ENCODE assay signal across 12 mouse cellular contexts in genomic region chr8:48704485-48704884, GRCm38 (mm10).
DNase-seq lines count a peak whose midpoint lies in the region; ATAC-seq and TF ChIP-seq lines count a peak whose summit lies in the region.
"Had no signal": no experiment of that assay in that cellular context is flagged by ENCODE, and none has a peak within 500 bp of the region (broad histone marks: within the 10 kb centered on the region; RNA-seq: fewer than 3 reads in every experiment).

No protein-coding gene starts in this region.

- H3K4me2 ChIP-seq in intestine, embryonic 16.5 days (ENCODE audit: low read depth, low read length), result no peak overlapping the region
- H3K4me2 ChIP-seq in limb, embryonic 14.5 days (replicated peaks; ENCODE audit: low read depth, low read length, severe bottlenecking), result no peak overlapping the region
- no peak overlapping the region for H3K4me2 ChIP-seq in midbrain, embryonic 16.5 days (ENCODE audit: low read length)

- 0 out of 2 replicates have a peak, but pooled peaks cover 3% of the 10 kb centered on the region for H3K4me1 ChIP-seq in intestine, embryonic 16.5 days (ENCODE audit: control insufficient read depth, insufficient read depth, low read length)
- 0 out of 2 replicates have a peak, but pooled peaks cover 6% of the 10 kb centered on the region for H3K4me1 ChIP-seq in limb, embryonic 14.5 days (ENCODE audit: control insufficient read depth, insufficient read depth, low read length)
- 0 out of 2 replicates have a peak, but pooled peaks cover 5% of the 10 kb centered on the region for H3K4me1 ChIP-seq in midbrain, embryonic 16.5 days (ENCODE audit: control insufficient read depth, insufficient read depth, low read length)

- WGBS in intestine, embryonic 16.5 days, result 60% methylated on average over 6 of the region's 6 CpGs
- 50% methylated on average over 6 of the region's 6 CpGs for WGBS in limb, embryonic 14.5 days
- 90% methylated on average over 6 of the region's 6 CpGs for WGBS in midbrain, embryonic 16.5 days

- H3K9ac ChIP-seq in intestine, embryonic 16.5 days (ENCODE audit: low read depth, low read length), result no peak overlapping the region
- no peak overlapping the region for H3K9ac ChIP-seq in limb, embryonic 14.5 days (ENCODE audit: low read depth, low read length, severe bottlenecking)
- no peak overlapping the region for H3K9ac ChIP-seq in midbrain, embryonic 16.5 days (ENCODE audit: low read depth, low read length)
- H3K9ac ChIP-seq: liver, postnatal 0 days had no signal

- ATAC-seq in intestine, embryonic 16.5 days, result peak; percentile 64
- peak; percentile 42; the same call in 1 of the 2 replicates for ATAC-seq in limb, embryonic 14.5 days (ENCODE audit: low FRiP score, low read depth)
- no peak for ATAC-seq in midbrain, embryonic 16.5 days
- ATAC-seq: forebrain, embryonic 16.5 days; liver, postnatal 0 days had no signal

- no peaks in the 10 kb centered on the region for H3K36me3 ChIP-seq in intestine, embryonic 16.5 days (ENCODE audit: control insufficient read depth, insufficient read depth, low read length)
- no peaks in the 10 kb centered on the region for H3K36me3 ChIP-seq in limb, embryonic 14.5 days (ENCODE audit: control insufficient read depth, insufficient read depth, low read length)
- no peaks in the 10 kb centered on the region for H3K36me3 ChIP-seq in midbrain, embryonic 16.5 days (ENCODE audit: control insufficient read depth, insufficient read depth, low read length)

- no peaks in the 10 kb centered on the region for H3K27me3 ChIP-seq in intestine, embryonic 16.5 days (replicated peaks; ENCODE audit: control insufficient read depth, insufficient read depth, low read length)
- H3K27me3 ChIP-seq in limb, embryonic 14.5 days (ENCODE audit: control insufficient read depth, insufficient read depth, low read length), result no peaks in the 10 kb centered on the region
- no peaks in the 10 kb centered on the region for H3K27me3 ChIP-seq in midbrain, embryonic 16.5 days (ENCODE audit: control insufficient read depth, insufficient read depth, low read depth, low read length)

- no peaks in the 10 kb centered on the region; the same call in 1 of the 2 replicates for H3K9me3 ChIP-seq in intestine, embryonic 16.5 days (ENCODE audit: control insufficient read depth, low read length)
- H3K9me3 ChIP-seq in limb, embryonic 14.5 days (ENCODE audit: control insufficient read depth, low read length), result no peaks in the 10 kb centered on the region
- no peaks in the 10 kb centered on the region; the same call in 1 of the 2 replicates for H3K9me3 ChIP-seq in midbrain, embryonic 16.5 days (replicated peaks; ENCODE audit: control insufficient read depth, low read length, poor library complexity, severe bottlenecking)

- no peak overlapping the region for H3K27ac ChIP-seq in intestine, embryonic 16.5 days (ENCODE audit: low read length)
- no peak overlapping the region for H3K27ac ChIP-seq in limb, embryonic 14.5 days (replicated peaks; ENCODE audit: low read depth, low read length)
- no peak overlapping the region for H3K27ac ChIP-seq in midbrain, embryonic 16.5 days (ENCODE audit: low read length)

- H3K4me3 ChIP-seq in intestine, embryonic 16.5 days (ENCODE audit: low read length), result no peak overlapping the region
- no peak overlapping the region for H3K4me3 ChIP-seq in limb, embryonic 14.5 days (replicated peaks; ENCODE audit: low read length)
- no peak overlapping the region for H3K4me3 ChIP-seq in midbrain, embryonic 16.5 days (ENCODE audit: low read depth, low read length)

- no peak for TF ChIP-seq POLR2A in limb, embryonic 14.5 days (IDR thresholded peaks at IDR 0.05; ENCODE audit: borderline replicate concordance, extremely low read depth, insufficient read depth, insufficient read length)

- DNase-seq in ovary, postnatal 14 days (ENCODE audit: low spot score), result peak; percentile 4
- no peak for DNase-seq in ovary, adult 18-20 months (ENCODE audit: low spot score)
- peak; percentile 18 for DNase-seq in limb, embryonic 14.5 days (ENCODE audit: low spot score)
- DNase-seq in layer of hippocampus, postnatal 36 days, result no peak
- no peak for DNase-seq in right cerebral cortex, postnatal 36 days (ENCODE audit: low spot score in 2 of 2)
- DNase-seq: cerebellum, adult 18-20 months; gastrocnemius, postnatal 14 days; liver, postnatal 0 days; spleen, adult 18-20 months had no signal

Comparison
In these comparisons a context has a peak if more than half of its experiments do, and no peak if none do; other contexts are left out.
1. DNase-seq: peak in ovary, postnatal 14 days (single experiment) and limb, embryonic 14.5 days (single experiment); none in ovary, adult 18-20 months (single experiment), layer of hippocampus, postnatal 36 days (0 of 2) and right cerebral cortex, postnatal 36 days (0 of 2).